Mouse (Mus musculus) kidney, postnatal 0 days (tissue): ENCODE measurements around the gene Thbs1. TPM values are rescaled to one million over a fixed set of nuclear protein-coding genes. Genes with fewer than 3 reads are reported as not detected.

Source experiments
- ATAC-seq: fragments of 200-750 bp; cut with Nextera tagmentation; replicated peaks from 2 replicates; pipeline ENCODE4 v1.8.0; 2017; ENCODE audit warnings: low read depth, moderate number of reproducible peaks, moderate TSS enrichment, moderate library complexity; ENCODE audit not compliant: low FRiP score
- DNase-seq: peaks from one replicate; pipeline ENCODE4 v3.0.0-alpha.2; 2016; ENCODE audit warnings: low spot score
- H3K27ac ChIP-seq: fragments of 300-500 bp; sonication (generic); 2 replicates; pipeline ENCODE4 v1.5.1; 2014; ENCODE audit warnings: mild to moderate bottlenecking
- H3K27me3 ChIP-seq: fragments of 300-500 bp; sonication (generic); 2 replicates; pipeline ENCODE4 v1.6.1; 2014; ENCODE audit warnings: low read length, mixed read lengths; ENCODE audit not compliant: insufficient read depth
- H3K36me3 ChIP-seq: fragments of 300-500 bp; sonication (generic); 2 replicates; pipeline ENCODE4 v1.6.1; 2014; ENCODE audit warnings: low read length, mixed read lengths; ENCODE audit not compliant: insufficient read depth
- H3K4me1 ChIP-seq: fragments of 300-500 bp; sonication (generic); replicated peaks from 2 replicates; pipeline ENCODE4 v1.6.1; 2014; ENCODE audit warnings: antibody characterized with exemption, low read length, mixed read lengths; ENCODE audit not compliant: insufficient read depth
- H3K4me2 ChIP-seq: fragments of 300-500 bp; sonication (generic); 2 replicates; pipeline ENCODE4 v1.6.1; 2014; ENCODE audit warnings: mild to moderate bottlenecking, low read length, moderate library complexity, mixed read lengths
- H3K4me3 ChIP-seq: fragments of 300-500 bp; sonication (generic); replicated peaks from 2 replicates; pipeline ENCODE4 v1.5.1; 2014; ENCODE audit warnings: low read depth, low read length
- H3K9ac ChIP-seq: fragments of 300-500 bp; sonication (generic); 2 replicates; pipeline ENCODE4 v1.6.1; 2014; ENCODE audit warnings: low read depth, low read length
- H3K9me3 ChIP-seq: fragments of 300-500 bp; sonication (generic); replicated peaks from 2 replicates; pipeline ENCODE4 v1.6.1; 2016; ENCODE audit warnings: low read length, inconsistent platforms, mixed read lengths
- CTCF ChIP-seq: IDR thresholded peaks from 2 replicates; pipeline ENCODE4 v1.5.1; 2016; ENCODE audit warnings: antibody characterized with exemption, low read depth, mild to moderate bottlenecking, moderate library complexity
- WGBS: fragments of 180-500 bp; shearing (Covaris S2); extraction: QIAGEN DNeasy Blood & Tissue Kit; methylation state at CpG from one replicate; pipeline ENCODE4 v1.1.7; 2014; 5-methylcytosine and 5-hydroxymethylcytosine counted together
- polyA plus RNA-seq: library from polyadenylated mRNA; unstranded; fragments of >200 nt; fragmentation: Nextera tagmentation; extraction: Ambion mirVana; gene quantifications from 2 replicates; pipeline ENCODE4 v1.2.1, GENCODE M21; 2015

The Thbs1 gene
- polyA plus RNA-seq, 1 experiment from 2014 or later, result 38.1 TPM

DNA sequence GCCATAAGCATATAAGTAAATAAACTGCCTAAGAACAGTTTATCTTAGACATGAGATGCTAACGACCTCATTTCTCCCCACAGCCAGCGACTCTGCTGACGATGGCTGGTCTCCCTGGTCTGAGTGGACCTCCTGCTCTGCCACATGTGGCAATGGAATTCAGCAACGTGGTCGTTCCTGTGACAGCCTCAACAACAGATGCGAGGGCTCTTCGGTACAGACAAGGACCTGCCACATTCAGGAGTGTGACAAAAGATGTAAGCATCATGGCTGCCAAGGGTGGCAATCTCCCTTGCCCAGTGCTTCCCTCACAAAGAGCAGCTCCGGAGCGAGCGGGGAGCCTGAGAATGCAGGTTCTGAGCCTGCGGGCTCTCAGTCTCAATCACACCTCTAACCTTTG, 5.7 kb downstream of the Thbs1 start:
- TF ChIP-seq CTCF, result no peak
- no peaks in the 10 kb centered on the region for H3K9me3 ChIP-seq
- H3K4me1 ChIP-seq, result peaks cover 5% of the 10 kb centered on the region; the same call in 1 of the 2 replicates
- H3K27ac ChIP-seq, result no peak overlapping the region
- H3K27me3 ChIP-seq, result no peaks in the 10 kb centered on the region
- WGBS, result 65% methylated on average over 11 of the region's 11 CpGs
- no peak overlapping the region for H3K9ac ChIP-seq
- H3K4me3 ChIP-seq, result no peak overlapping the region
- ATAC-seq (no peak), DNase-seq (no peak)
- peaks cover 57% of the 10 kb centered on the region for H3K36me3 ChIP-seq
- H3K4me2 ChIP-seq, result no peak overlapping the region

DNA sequence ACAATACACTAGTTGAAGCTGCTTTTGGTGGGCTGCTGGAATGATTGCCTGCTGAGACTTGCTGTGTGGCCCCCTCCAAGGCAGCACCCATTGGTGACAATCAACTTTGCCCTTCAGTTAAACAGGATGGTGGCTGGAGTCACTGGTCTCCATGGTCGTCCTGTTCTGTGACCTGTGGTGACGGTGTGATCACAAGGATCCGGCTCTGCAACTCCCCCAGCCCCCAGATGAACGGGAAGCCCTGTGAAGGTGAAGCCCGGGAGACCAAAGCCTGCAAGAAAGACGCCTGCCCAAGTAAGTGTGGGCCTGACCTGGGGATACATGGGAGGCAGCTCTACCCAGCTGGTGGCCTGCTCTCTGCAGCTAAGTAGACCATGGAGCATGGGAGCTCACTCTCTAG, 6.4 kb downstream of the Thbs1 start:
- Histone ChIP-seq H3K4me3 (no peak overlapping the region), H3K4me1 (peaks cover 5% of the 10 kb centered on the region; the same call in 1 of the 2 replicates), H3K27me3 (no peaks in the 10 kb centered on the region), H3K9ac (no peak overlapping the region), H3K36me3 (peaks cover 60% of the 10 kb centered on the region), H3K4me2 (no peak overlapping the region), H3K27ac (peak overlapping the region; percentile 42), H3K9me3 (no peaks in the 10 kb centered on the region)
- DNase-seq, result no peak
- WGBS, result 39% methylated on average over 6 of the region's 6 CpGs
- no peak for TF ChIP-seq CTCF
- no peak for ATAC-seq

DNA sequence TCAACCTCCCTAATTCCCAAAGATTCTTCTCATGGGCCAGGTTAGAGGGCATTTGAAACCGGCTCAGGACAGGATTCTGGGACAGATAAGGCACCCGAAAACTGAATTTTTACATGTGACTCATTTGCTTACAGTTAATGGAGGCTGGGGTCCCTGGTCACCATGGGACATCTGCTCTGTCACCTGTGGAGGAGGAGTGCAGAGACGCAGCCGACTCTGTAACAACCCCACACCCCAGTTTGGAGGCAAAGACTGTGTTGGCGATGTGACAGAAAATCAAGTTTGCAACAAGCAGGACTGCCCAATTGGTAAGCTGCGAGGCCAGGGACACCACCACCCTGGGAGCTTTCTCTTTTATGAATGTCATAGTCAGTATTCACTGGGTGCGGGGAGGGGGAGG, 6.8 kb downstream of the Thbs1 start:
- peaks cover 5% of the 10 kb centered on the region; the same call in 1 of the 2 replicates for H3K4me1 ChIP-seq
- no peaks in the 10 kb centered on the region for H3K27me3 ChIP-seq
- ATAC-seq (no peak), DNase-seq (no peak)
- peaks cover 65% of the 10 kb centered on the region for H3K36me3 ChIP-seq
- no peak overlapping the region for H3K9ac ChIP-seq
- no peak overlapping the region for H3K27ac ChIP-seq
- TF ChIP-seq CTCF, result no peak
- no peaks in the 10 kb centered on the region for H3K9me3 ChIP-seq
- WGBS, result 79% methylated on average over 7 of the region's 7 CpGs
- H3K4me2 ChIP-seq, result no peak overlapping the region
- no peak overlapping the region for H3K4me3 ChIP-seq

DNA sequence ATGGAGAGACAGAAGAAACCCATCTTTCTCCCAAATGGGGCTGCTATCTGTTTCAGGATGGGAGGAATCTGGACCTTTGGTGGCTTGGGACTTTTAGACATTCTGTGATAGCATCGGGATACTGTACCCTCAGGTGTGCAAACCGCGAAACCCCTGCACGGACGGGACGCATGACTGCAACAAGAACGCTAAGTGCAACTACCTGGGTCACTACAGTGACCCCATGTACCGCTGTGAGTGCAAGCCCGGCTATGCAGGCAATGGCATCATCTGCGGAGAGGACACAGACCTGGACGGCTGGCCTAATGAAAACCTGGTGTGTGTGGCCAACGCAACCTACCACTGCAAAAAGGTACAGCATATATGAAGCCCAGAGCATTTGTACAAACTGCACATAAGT, 8.0 kb downstream of the Thbs1 start:
- no peak for ATAC-seq
- DNase-seq, result no peak
- no peak overlapping the region for H3K4me2 ChIP-seq
- H3K9me3 ChIP-seq, result no peaks in the 10 kb centered on the region
- H3K27ac ChIP-seq, result no peak overlapping the region
- H3K9ac ChIP-seq, result no peak overlapping the region
- no peak for TF ChIP-seq CTCF
- peaks cover 77% of the 10 kb centered on the region for H3K36me3 ChIP-seq
- H3K4me3 ChIP-seq, result no peak overlapping the region
- H3K4me1 ChIP-seq, result peaks cover 5% of the 10 kb centered on the region; the same call in 1 of the 2 replicates
- no peaks in the 10 kb centered on the region for H3K27me3 ChIP-seq
- WGBS, result 95% methylated on average over 12 of the region's 12 CpGs

DNA sequence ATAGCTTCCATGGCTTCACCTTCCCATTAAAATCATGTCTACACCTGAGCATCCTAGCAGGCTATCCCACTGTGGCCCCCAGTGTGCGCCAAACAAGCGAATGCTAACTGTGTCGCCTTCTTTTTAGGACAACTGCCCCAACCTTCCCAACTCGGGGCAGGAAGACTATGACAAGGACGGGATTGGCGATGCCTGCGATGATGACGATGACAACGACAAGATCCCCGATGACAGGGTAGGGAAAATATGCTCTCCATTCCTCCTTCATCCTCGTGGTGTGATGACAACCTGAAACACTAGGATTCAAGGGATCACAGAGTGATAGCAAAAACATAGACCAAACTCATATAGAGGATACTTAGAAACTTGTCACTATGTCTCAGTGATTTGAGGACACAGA, 8.4 kb downstream of the Thbs1 start:
- Histone ChIP-seq H3K4me2 (no peak overlapping the region), H3K27me3 (no peaks in the 10 kb centered on the region), H3K4me1 (peaks cover 9% of the 10 kb centered on the region; the same call in 1 of the 2 replicates), H3K36me3 (peaks cover 77% of the 10 kb centered on the region), H3K27ac (no peak overlapping the region), H3K4me3 (no peak overlapping the region), H3K9ac (no peak overlapping the region), H3K9me3 (no peaks in the 10 kb centered on the region)
- ATAC-seq (no peak), DNase-seq (no peak)
- 93% methylated on average over 11 of the region's 11 CpGs for WGBS
- TF ChIP-seq CTCF, result no peak

DNA sequence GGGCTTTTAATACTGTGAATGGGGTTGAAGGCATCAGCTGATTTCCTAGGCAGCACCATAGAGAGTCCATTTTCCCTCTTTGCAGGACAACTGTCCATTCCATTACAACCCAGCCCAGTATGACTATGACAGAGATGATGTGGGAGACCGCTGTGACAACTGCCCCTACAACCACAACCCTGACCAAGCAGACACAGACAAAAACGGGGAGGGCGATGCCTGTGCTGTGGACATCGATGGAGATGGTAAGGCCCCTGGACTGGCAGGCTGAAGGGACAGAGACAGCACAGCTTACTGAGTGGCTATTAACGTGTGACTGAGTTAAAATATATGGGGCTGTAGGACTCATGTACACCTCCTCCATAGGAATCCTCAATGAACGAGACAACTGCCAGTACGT, 9.1 kb downstream of the Thbs1 start:
- no peak for TF ChIP-seq CTCF
- WGBS, result 92% methylated on average over 7 of the region's 7 CpGs

DNA sequence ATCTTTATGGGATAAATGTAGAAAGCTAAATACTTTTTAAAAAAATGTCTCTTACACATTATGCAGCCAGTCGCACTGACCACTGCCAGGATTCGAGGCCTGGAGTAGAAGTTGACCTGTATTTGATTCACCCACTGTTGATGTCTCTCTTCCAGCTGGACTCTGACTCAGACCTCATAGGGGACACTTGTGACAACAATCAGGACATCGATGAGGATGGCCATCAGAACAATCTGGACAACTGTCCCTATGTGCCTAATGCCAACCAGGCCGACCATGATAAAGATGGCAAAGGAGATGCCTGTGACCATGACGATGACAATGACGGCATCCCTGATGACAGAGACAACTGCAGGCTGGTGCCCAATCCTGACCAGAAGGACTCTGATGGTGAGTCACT, 10.6 kb downstream of the Thbs1 start:
- no peak for DNase-seq
- H3K27me3 ChIP-seq, result no peaks in the 10 kb centered on the region
- peaks cover 69% of the 10 kb centered on the region for H3K36me3 ChIP-seq
- no peak overlapping the region for H3K27ac ChIP-seq
- no peak overlapping the region for H3K4me3 ChIP-seq
- no peak overlapping the region for H3K4me2 ChIP-seq
- 94% methylated on average over 6 of the region's 6 CpGs for WGBS
- 0 out of 2 replicates have a peak, but pooled peaks cover 5% of the 10 kb centered on the region for H3K4me1 ChIP-seq
- H3K9ac ChIP-seq, result no peak overlapping the region
- H3K9me3 ChIP-seq, result no peaks in the 10 kb centered on the region
- no peak for TF ChIP-seq CTCF
- no peak for ATAC-seq

More for the DNA sequence above, 9.1 kb downstream of the Thbs1 start:
- Histone ChIP-seq H3K27me3 (no peaks in the 10 kb centered on the region), H3K9ac (no peak overlapping the region), H3K27ac (no peak overlapping the region), H3K9me3 (no peaks in the 10 kb centered on the region), H3K4me3 (no peak overlapping the region), H3K4me1 (peaks cover 10% of the 10 kb centered on the region; the same call in 1 of the 2 replicates), H3K4me2 (no peak overlapping the region), H3K36me3 (peaks cover 77% of the 10 kb centered on the region)
- ATAC-seq, result no peak
- no peak for DNase-seq
